Mouse (Mus musculus): Measurements from ENCODE around the gene Arhgap42.

Arhgap42 gene

DNA sequence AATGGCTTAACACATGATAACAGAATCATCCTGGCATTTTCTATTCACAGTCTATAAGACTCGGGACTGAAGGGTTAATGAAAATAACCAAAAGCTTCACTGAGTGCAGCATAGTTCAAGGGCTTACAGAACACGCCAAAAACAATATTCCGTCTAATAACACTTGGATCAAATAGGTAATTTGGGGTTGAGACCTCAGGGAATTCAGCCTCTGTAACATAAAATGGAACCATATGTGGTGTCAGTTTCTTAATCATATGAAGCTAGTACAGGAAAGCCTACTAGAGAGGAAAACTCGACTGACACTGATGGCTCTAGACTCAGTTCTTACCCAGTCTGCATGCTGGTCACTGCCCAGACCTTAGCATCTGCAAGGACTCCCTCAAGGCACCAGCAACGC, 95.8 kb downstream of the Arhgap42 start:
- in situ Hi-C loops (cut with MboI, MseI) = no loop called here

DNA sequence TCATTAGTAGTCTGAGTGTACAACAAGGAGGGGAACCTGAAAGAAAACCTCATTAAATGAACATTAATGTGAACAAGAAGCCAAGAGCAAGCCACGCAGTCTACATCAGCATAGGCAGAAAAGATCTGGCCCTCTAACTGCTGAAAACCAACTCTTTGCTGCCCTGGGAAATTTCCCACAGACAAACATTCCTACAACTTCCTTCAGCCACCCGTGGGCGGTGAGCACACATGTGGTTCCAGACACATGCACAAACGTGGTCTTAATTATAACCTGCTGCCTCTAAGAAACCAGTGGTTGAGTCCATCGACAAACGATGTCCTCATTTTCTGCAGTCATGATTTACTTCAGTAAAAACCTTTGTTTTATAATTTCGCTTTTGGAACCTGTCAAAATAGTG, 96.3 kb downstream of the Arhgap42 start:
- in situ Hi-C loops (cut with MboI, MseI) = no loop called here

- in situ Hi-C loops (cut with MboI, MseI) = no loop called here
Observed at GRCm38 (mm10) chr9:9142144-9142543, 96.8 kb downstream of the Arhgap42 start.

GRCm38 (mm10) chr9:9128996-9129694, 109.8 kb downstream of the Arhgap42 start:
- in situ Hi-C loops (cut with MboI, MseI) = no loop called here

GRCm38 (mm10) chr9:9127041-9127755, 111.7 kb downstream of the Arhgap42 start:
- in situ Hi-C loops (cut with MboI, MseI) = no loop called here

DNA sequence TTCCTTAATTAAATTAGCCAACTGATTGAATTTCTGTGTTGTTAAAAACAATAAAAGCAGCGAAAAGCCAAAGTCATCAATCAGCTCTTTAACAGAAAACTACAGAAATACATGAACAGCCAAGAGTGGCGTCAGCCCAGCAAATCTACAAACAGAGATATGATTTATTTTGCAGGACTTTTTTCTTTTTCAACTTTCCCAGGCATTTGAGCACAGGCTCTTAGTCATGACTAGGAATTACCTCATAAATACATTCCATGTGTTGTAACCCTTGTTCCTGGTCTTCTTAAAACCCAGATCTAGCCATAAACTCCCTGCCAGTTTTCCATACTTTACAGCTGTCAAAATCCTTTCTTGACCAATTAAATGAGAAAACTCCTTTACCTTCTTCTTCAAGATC, 114.7 kb downstream of the Arhgap42 start:
- in situ Hi-C loops (cut with MboI, MseI) = no loop called here

- in situ Hi-C loops (cut with MboI, MseI) = no loop called here
Observed at GRCm38 (mm10) chr9:9114266-9114665, 124.6 kb downstream of the Arhgap42 start.

DNA sequence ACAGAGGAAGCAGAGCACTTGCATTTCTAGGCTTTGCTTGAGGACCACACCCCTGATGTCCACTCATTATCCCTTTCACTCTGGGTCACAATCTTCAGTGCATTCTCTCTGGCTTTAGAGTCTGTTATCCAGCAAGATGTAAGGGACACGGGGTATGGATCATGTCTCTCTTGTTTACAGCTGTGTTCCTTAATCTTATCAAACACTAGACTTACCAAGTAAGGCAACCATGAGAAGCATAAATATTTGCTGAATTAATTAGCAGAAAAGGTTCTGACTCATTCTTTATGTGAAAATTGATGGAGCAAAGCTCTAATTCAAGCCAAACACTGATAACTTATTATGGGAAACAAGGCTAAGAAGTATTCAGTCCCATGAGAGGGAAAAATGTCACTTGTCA, 125.1 kb downstream of the Arhgap42 start:
- in situ Hi-C loops (cut with MboI, MseI) = no loop called here

DNA sequence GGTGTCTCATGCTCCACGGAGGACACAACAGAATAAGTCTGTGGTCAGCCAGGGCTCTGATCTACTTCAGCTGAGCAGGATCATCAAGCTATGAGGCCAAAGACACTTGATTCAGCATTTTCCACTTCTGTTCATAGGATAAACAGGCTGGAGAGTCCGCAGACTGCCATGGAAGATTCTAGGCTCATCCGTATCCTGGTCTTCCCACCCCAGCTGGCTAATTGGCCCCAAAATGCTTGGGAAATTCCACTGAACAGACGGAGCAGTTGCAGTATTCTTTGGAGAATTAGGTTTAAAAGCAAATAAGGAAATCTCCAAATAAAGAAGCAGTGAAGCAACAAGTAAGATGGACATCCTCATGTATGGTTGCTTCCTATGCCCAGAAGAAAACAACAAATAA, 126.0 kb downstream of the Arhgap42 start:
- in situ Hi-C loops (cut with MboI, MseI) = no loop called here

GRCm38 (mm10) chr9:9107697-9108096, 131.2 kb downstream of the Arhgap42 start:
- in situ Hi-C loops (cut with MboI, MseI) = no loop called here

GRCm38 (mm10) chr9:9104761-9105160, 134.1 kb downstream of the Arhgap42 start:
- in situ Hi-C loops (cut with MboI, MseI) = no loop called here

GRCm38 (mm10) chr9:9102158-9102514, 136.8 kb downstream of the Arhgap42 start:
- in situ Hi-C loops (cut with MboI, MseI) = no loop called here

GRCm38 (mm10) chr9:9101482-9102157, 137.3 kb downstream of the Arhgap42 start:
- in situ Hi-C loops (cut with MboI, MseI) = no loop called here

- in situ Hi-C loops (cut with MboI, MseI) = no loop called here
Observed at GRCm38 (mm10) chr9:9101055-9101454, 137.8 kb downstream of the Arhgap42 start.

DNA sequence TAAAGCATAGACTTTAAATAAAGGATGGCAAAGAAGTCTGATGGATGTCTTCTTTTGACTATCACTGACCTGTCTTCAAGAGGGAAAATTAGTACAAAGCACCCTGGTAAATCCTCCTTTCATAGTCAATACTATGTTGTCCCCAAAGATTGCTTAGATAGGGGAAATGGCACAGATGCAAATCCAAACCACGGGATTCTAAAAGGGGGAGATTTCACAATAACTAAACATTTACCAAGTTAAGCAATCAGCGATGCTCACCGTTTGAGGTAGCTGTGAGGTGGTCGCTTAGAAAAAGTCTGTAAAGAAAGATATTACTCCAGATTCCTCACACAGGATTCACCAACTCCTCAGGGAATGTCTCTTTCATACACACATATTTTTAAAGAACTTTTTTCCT, 141.1 kb downstream of the Arhgap42 start:
- in situ Hi-C loops (cut with MboI, MseI) = no loop called here

DNA sequence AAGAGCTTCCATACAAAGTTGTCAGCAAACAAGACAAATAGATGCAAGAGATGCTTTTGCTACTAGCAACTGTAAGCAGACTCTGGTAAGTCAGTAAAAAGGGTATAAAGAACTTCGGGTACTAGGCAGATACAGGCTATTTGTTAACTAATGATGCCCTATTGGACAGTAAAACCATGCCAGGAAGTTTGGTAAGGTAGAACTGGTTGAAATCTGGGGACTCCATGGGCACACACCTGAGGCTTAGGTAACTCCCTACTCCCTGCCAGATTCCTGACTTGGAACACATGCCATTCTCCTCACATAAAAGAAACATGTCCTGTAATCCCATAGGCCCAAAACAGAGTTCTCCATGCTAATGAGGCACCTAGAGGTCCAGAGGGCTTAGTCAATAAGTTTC, 142.1 kb downstream of the Arhgap42 start:
- in situ Hi-C loops (cut with MboI, MseI) = no loop called here

DNA sequence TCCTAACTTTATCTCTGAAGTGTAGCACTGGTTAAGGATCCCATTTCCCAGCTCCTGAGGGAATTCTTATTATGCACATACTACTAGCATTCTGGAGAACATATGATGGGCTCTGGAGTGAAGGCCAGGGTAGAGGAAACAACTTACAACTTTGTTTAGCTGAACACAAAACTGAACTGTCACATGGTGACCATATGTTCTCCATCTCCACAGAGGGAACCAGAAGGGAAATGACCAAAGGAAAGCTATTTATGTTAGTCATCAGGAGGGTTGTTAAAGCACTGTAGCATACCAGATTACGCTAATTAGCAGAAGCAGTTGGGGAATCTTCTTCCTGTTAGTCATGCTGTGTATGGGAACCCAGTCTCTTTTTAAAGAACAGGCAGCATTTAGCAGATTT, 145.8 kb downstream of the Arhgap42 start:
- in situ Hi-C loops (cut with MboI, MseI) = no loop called here

DNA sequence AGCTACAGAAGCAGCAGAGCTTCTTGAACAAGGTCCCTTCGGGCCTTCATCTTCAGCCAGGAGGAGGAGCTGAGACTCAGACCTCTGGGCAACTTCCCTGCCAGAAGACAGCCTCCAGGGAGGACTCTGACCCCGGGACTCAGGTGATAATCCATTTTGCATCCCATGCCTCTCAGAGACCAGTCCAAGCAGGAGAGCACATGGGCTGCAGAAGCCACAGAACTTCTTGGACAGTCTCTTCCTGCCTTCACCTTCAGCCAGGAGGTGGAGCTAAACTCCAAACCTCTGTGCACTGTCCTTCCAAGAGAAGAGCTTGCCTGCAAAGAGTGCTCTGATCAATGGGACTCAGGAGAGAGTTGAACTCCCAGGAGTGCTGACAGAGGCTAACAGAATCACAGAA, 155.5 kb downstream of the Arhgap42 start:
- in situ Hi-C loops (cut with MboI, MseI) = no loop called here

DNA sequence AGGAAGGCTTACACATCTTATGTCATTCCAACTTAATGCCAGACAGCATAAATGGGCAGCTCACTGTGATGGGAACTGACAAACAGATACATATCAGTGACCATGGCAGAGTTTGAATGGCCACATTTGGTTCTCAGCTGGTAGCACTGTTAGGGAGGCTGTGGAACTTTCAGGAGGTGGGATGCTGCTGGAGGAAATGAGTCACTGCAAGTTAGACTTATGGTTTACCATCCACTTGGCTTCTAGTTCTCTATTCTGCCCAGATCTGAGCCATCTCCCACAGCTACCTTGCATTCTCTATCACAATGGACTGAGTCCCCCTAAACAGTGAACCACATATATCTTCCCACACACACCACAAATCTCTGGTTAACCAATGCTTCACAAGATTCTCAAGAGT, 186.0 kb downstream of the Arhgap42 start:
- in situ Hi-C loops (cut with MboI, MseI) = no loop called here

DNA sequence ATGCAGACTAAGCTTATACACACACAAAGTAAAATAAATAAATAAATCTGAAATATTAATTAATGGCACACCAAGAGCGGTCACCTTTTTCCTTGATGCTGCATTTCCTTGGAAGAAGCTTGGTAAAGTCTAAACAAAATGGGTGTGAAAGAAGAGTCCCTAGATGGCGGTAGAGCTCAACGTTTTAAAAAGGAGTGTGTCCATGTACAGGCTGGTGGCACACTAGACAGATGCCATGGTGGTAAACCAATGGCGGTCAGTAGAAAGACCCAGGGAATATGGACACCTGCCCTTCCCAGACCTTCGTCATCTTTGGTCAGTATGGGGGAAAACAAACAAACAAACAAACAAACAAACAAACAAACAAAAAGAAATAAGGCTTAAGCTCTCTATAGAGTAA, 187.7 kb downstream of the Arhgap42 start:
- in situ Hi-C loops (cut with MboI, MseI) = no loop called here

DNA sequence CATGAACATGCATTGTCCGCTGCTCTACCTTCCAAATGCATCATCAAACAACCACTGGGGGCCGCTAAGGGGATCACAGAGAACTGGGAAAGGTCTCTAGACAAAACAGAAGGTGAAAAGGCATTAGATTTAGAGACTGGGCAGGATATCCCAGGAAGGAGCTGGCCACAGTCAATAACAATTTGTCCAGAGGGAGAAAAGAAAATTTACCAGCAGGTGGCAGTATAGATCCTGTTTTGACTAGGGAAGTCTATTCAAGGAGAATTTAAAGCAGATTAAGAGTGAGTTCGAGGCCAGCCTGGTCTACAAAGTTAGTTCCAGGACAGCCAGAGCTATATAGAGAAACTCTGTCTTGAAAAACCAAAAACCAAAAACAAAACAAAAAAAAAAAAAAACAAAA, 189.7 kb downstream of the Arhgap42 start:
- in situ Hi-C loops (cut with MboI, MseI) = loop anchor here (5.0 kb wide), 1 partner anchor 323 kb away; no protein-coding TSS in a partner anchor

GRCm38 (mm10) chr9:9041009-9041408, 197.9 kb downstream of the Arhgap42 start:
- in situ Hi-C loops (cut with MboI, MseI) = no loop called here

Measured in T-helper 2 cell (primary cell).